Mouse (Mus musculus) cerebellum, adult 2 months (tissue): ENCODE measurements at regions not wholly inside any gene's neighbourhood (a gene's known extent, or its start where the extent isn't known, plus 50 kb on each side); places are given as distances from the start of the nearest gene placed in this dataset.

ENCODE experiments used
- CTCF ChIP-seq: fragments of 200-500 bp; IDR thresholded peaks from 2 replicates; pipeline ENCODE4 v1.5.1; 2011; ENCODE audit warnings: low read depth, mild to moderate bottlenecking, control low read depth, low read length, moderate library complexity, borderline replicate concordance; ENCODE audit not compliant: insufficient read depth
- POLR2A ChIP-seq: fragments of 200-500 bp; IDR thresholded peaks from 2 replicates; pipeline ENCODE4 v1.6.1; 2011; ENCODE audit warnings: low read length, control low read depth, borderline replicate concordance; ENCODE audit not compliant: insufficient read depth

- TF ChIP-seq CTCF (no peak), POLR2A (no peak)
Measured at GRCm38 (mm10) chr3:34559841-34560703, 90.1 kb upstream of the Sox2 start.
